Mouse (Mus musculus): ENCODE data around the gene Raet1e.
"Not testable (repeated sequence)": the region's sequence is repeated elsewhere in the genome, so short reads cannot be mapped to it uniquely, and the experiment has no call there.

Raet1e gene

GRCm38 (mm10) chr10:22345721-22346120 is 187.4 kb downstream of the Raet1e start:
- in situ Hi-C loops (cut with MboI; ENCODE audit: unreplicated experiment in 2 of 2) = loop anchor here (10.0 to 25.0 kb wide), 2 partner anchors 117 to 229 kb away; no protein-coding TSS in a partner anchor

- in situ Hi-C loops (cut with MboI; ENCODE audit: unreplicated experiment in 2 of 2) = not testable (repeated sequence)
Measured at GRCm38 (mm10) chr10:22353548-22354195, 195.3 kb downstream of the Raet1e start.

GRCm38 (mm10) chr10:22354196-22354574 is 195.8 kb downstream of the Raet1e start:
- in situ Hi-C loops (cut with MboI; ENCODE audit: unreplicated experiment in 2 of 2) = not testable (repeated sequence)

- in situ Hi-C loops (cut with MboI; ENCODE audit: unreplicated experiment in 2 of 2) = not testable (repeated sequence)
Measured at GRCm38 (mm10) chr10:22357373-22357772, 199.0 kb downstream of the Raet1e start.

- in situ Hi-C loops (cut with MboI; ENCODE audit: unreplicated experiment in 2 of 2) = not testable (repeated sequence)
Measured at GRCm38 (mm10) chr10:22360252-22360651, 201.9 kb downstream of the Raet1e start, which contains the start of gene Raet1d. Gene Raet1d, plus strand, starts transcription at chr10:22360552.

- in situ Hi-C loops (cut with MboI; ENCODE audit: unreplicated experiment in 2 of 2) = not testable (repeated sequence)
Measured at GRCm38 (mm10) chr10:22360957-22361356, 202.6 kb downstream of the Raet1e start.

GRCm38 (mm10) chr10:22361415-22362352 is 203.3 kb downstream of the Raet1e start:
- in situ Hi-C loops (cut with MboI; ENCODE audit: unreplicated experiment in 2 of 2) = not testable (repeated sequence)

- in situ Hi-C loops (cut with MboI; ENCODE audit: unreplicated experiment in 2 of 2) = not testable (repeated sequence)
Measured at GRCm38 (mm10) chr10:22362466-22362865, 204.1 kb downstream of the Raet1e start.

- in situ Hi-C loops (cut with MboI; ENCODE audit: unreplicated experiment in 2 of 2) = not testable (repeated sequence)
Measured at GRCm38 (mm10) chr10:22364915-22365314, 206.5 kb downstream of the Raet1e start.

GRCm38 (mm10) chr10:22381226-22381625 is 222.9 kb downstream of the Raet1e start:
- in situ Hi-C loops (cut with MboI; ENCODE audit: unreplicated experiment in 2 of 2) = loop anchor here in 1 of 2 experiments (25.0 kb wide), 1 partner anchor 344 kb away; no protein-coding TSS in a partner anchor

- in situ Hi-C loops (cut with MboI; ENCODE audit: unreplicated experiment in 2 of 2) = loop anchor here in 1 of 2 experiments (25.0 kb wide), 1 partner anchor 353 kb away; no protein-coding TSS in a partner anchor
Measured at GRCm38 (mm10) chr10:22390146-22390545, 231.8 kb downstream of the Raet1e start.

- in situ Hi-C loops (cut with MboI; ENCODE audit: unreplicated experiment in 2 of 2) = loop anchor here in 1 of 2 experiments (25.0 kb wide), 1 partner anchor 354 kb away; no protein-coding TSS in a partner anchor
Measured at GRCm38 (mm10) chr10:22391616-22392015, 233.2 kb downstream of the Raet1e start.

- in situ Hi-C loops (cut with MboI; ENCODE audit: unreplicated experiment in 2 of 2) = loop anchor here in 1 of 2 experiments (25.0 kb wide), 1 partner anchor 356 kb away; no protein-coding TSS in a partner anchor
Measured at GRCm38 (mm10) chr10:22393028-22393824, 234.9 kb downstream of the Raet1e start.

GRCm38 (mm10) chr10:22396680-22397079 is 238.3 kb downstream of the Raet1e start:
- in situ Hi-C loops (cut with MboI; ENCODE audit: unreplicated experiment in 2 of 2) = loop anchor here in 1 of 2 experiments (25.0 kb wide), 1 partner anchor 359 kb away; no protein-coding TSS in a partner anchor

- in situ Hi-C loops (cut with MboI; ENCODE audit: unreplicated experiment in 2 of 2) = not testable (repeated sequence)
Measured at GRCm38 (mm10) chr10:22402225-22402917, 244.0 kb downstream of the Raet1e start.

- in situ Hi-C loops (cut with MboI; ENCODE audit: unreplicated experiment in 2 of 2) = not testable (repeated sequence)
Measured at GRCm38 (mm10) chr10:22413702-22414494, 255.5 kb downstream of the Raet1e start.

All from v-Abl transformed pro-B cells (cell line).